Mouse (Mus musculus) MEL (cell line): ENCODE data around the gene Ssna1. TPM values are rescaled to one million over a fixed set of nuclear protein-coding genes. Genes with fewer than 3 reads are reported as not detected.

Source experiments
- DNase-seq: peaks from one replicate; pipeline ENCODE4 v3.0.0; 2011; ENCODE audit warnings: low read depth, low spot score
- H3K27ac ChIP-seq: 2 replicates; pipeline ENCODE4 v1.5.1; 2012; ENCODE audit warnings: low read depth, mild to moderate bottlenecking, control low read depth, low read length, moderate library complexity; ENCODE audit not compliant: control insufficient read depth
- H3K27me3 ChIP-seq, 2 experiments: fragments of 150-350 bp in 1 of 2; sonication (generic) in 1 of 2; 2 replicates each; pipeline ENCODE4 v1.6.1; 2012; ENCODE audit warnings: low read length in 2 of 2, mild to moderate bottlenecking in 2 of 2, improper control_type of control experiment in 1 of 2, moderate library complexity in 1 of 2; ENCODE audit not compliant: insufficient read depth in 2 of 2, control insufficient read depth in 1 of 2
- H3K36me3 ChIP-seq, 2 experiments: 2 replicates each; pipeline ENCODE4 v1.6.1; 2012 to 2014; ENCODE audit warnings: low read length in 2 of 2, improper control_type of control experiment in 1 of 2, inconsistent platforms in 1 of 2, mild to moderate bottlenecking in 1 of 2; ENCODE audit not compliant: insufficient read depth in 2 of 2, control insufficient read depth in 1 of 2
- H3K4me1 ChIP-seq, 2 experiments: fragments of 150-350 bp in 1 of 2; sonication (generic) in 1 of 2; 2 replicates each; pipeline ENCODE4 v1.6.1; 2012; ENCODE audit warnings: low read length in 2 of 2, improper control_type of control experiment in 1 of 2, mild to moderate bottlenecking in 1 of 2; ENCODE audit not compliant: insufficient read depth in 2 of 2, control insufficient read depth in 1 of 2
- H3K4me3 ChIP-seq, 2 experiments: fragments of 150-350 bp in 1 of 2; sonication (generic) in 1 of 2; 2 replicates each; pipeline ENCODE4 v1.5.1; 2012; ENCODE audit warnings: low read depth in 2 of 2, low read length in 2 of 2, mild to moderate bottlenecking in 2 of 2, moderate library complexity in 2 of 2, control low read depth in 1 of 2, improper control_type of control experiment in 1 of 2; ENCODE audit not compliant: control insufficient read depth in 1 of 2, insufficient read depth in 1 of 2
- H3K79me2 ChIP-seq: 2 replicates; pipeline ENCODE4 v1.6.1; 2012; ENCODE audit warnings: mild to moderate bottlenecking, low read length, moderate library complexity; ENCODE audit not compliant: control insufficient read depth, poor library complexity, insufficient read depth
- H3K9ac ChIP-seq: 2 replicates; pipeline ENCODE4 v1.6.1; 2012; ENCODE audit warnings: low read depth, mild to moderate bottlenecking, control low read depth, low read length, moderate library complexity; ENCODE audit not compliant: control insufficient read depth, poor library complexity, severe bottlenecking
- H3K9me3 ChIP-seq: fragments of 150-350 bp; sonication (generic); replicated peaks from 2 replicates; pipeline ENCODE4 v1.6.1; 2012; ENCODE audit warnings: mild to moderate bottlenecking, low read length, improper control_type of control experiment, moderate library complexity; ENCODE audit not compliant: insufficient read depth
- CHD2 ChIP-seq: IDR thresholded peaks from 2 replicates; pipeline ENCODE4 v1.6.1; 2011; ENCODE audit warnings: low read length, improper control_type of control experiment
- CTCF ChIP-seq, 3 experiments: IDR thresholded peaks in 2 of 3; conservative IDR thresholded peaks in 1 of 3; 2 replicates each; pipeline ENCODE4 v1.5.1; 2011 to 2012; ENCODE audit warnings: low read length in 3 of 3, low read depth in 2 of 3, mild to moderate bottlenecking in 2 of 3, improper control_type of control experiment in 1 of 3, inconsistent platforms in 1 of 3, mixed read lengths in 1 of 3, moderate library complexity in 1 of 3; ENCODE audit not compliant: control insufficient read depth in 1 of 3, insufficient read depth in 1 of 3, poor library complexity in 1 of 3, severe bottlenecking in 1 of 3
- ELF1 ChIP-seq: IDR thresholded peaks from 2 replicates; pipeline ENCODE4 v1.6.1; 2014; ENCODE audit warnings: low read depth, mild to moderate bottlenecking, inconsistent platforms, low read length, improper control_type of control experiment, moderate library complexity
- JUND ChIP-seq: IDR thresholded peaks from 2 replicates; pipeline ENCODE4 v1.6.1; 2011; ENCODE audit warnings: low read depth, mild to moderate bottlenecking, improper control_type of control experiment, low read length
- KAT2A ChIP-seq: conservative IDR thresholded peaks from 2 replicates; pipeline ENCODE4 v1.6.1; 2012; ENCODE audit warnings: low read depth, low read length, improper control_type of control experiment, inconsistent platforms
- MAFK ChIP-seq: IDR thresholded peaks from 2 replicates; pipeline ENCODE4 v1.6.1; 2011; ENCODE audit warnings: low read depth, mild to moderate bottlenecking, low read length, improper control_type of control experiment, borderline replicate concordance
- MXI1 ChIP-seq: IDR thresholded peaks from 2 replicates; pipeline ENCODE4 v1.6.1; 2011; ENCODE audit warnings: mild to moderate bottlenecking, low read depth, low read length, improper control_type of control experiment
- MYB ChIP-seq: IDR thresholded peaks from 2 replicates; pipeline ENCODE4 v1.6.1; 2011; ENCODE audit warnings: mild to moderate bottlenecking, low read depth, low read length, improper control_type of control experiment
- NELFE ChIP-seq: IDR thresholded peaks from 2 replicates; pipeline ENCODE4 v1.6.1; 2011; ENCODE audit warnings: low read depth, low read length, improper control_type of control experiment
- POLR2A ChIP-seq, 2 experiments: IDR thresholded peaks; 2 replicates each; pipeline ENCODE4 v1.6.1; 2011 to 2012; ENCODE audit warnings: low read length in 2 of 2, mild to moderate bottlenecking in 2 of 2, control low read depth in 1 of 2, improper control_type of control experiment in 1 of 2, low read depth in 1 of 2, moderate library complexity in 1 of 2; ENCODE audit not compliant: control insufficient read depth in 1 of 2, insufficient read depth in 1 of 2, poor library complexity in 1 of 2
- POLR2AphosphoS2 ChIP-seq: IDR thresholded peaks from 2 replicates; pipeline ENCODE4 v1.6.1; 2011; ENCODE audit warnings: low read length, improper control_type of control experiment
- RAD21 ChIP-seq: IDR thresholded peaks from 2 replicates; pipeline ENCODE4 v1.6.1; 2011; ENCODE audit warnings: mild to moderate bottlenecking, low read depth, low read length, improper control_type of control experiment
- RCOR1 ChIP-seq: IDR thresholded peaks from 2 replicates; pipeline ENCODE4 v1.6.1; 2012; ENCODE audit warnings: low read depth, mild to moderate bottlenecking, inconsistent platforms, low read length, improper control_type of control experiment
- SIN3A ChIP-seq: IDR thresholded peaks from 2 replicates; pipeline ENCODE4 v1.6.1; 2012; ENCODE audit warnings: low read length, improper control_type of control experiment, inconsistent platforms
- SMC3 ChIP-seq: IDR thresholded peaks from 2 replicates; pipeline ENCODE4 v1.6.1; 2011; ENCODE audit warnings: low read depth, low read length, improper control_type of control experiment
- TAL1 ChIP-seq: IDR thresholded peaks from 2 replicates; pipeline ENCODE4 v1.6.1; 2012; ENCODE audit warnings: mild to moderate bottlenecking, inconsistent platforms, low read length, moderate library complexity, mixed read lengths
- UBTF ChIP-seq: IDR thresholded peaks from 2 replicates; pipeline ENCODE4 v1.6.1; 2012; ENCODE audit warnings: low read depth, mild to moderate bottlenecking, inconsistent platforms, low read length, improper control_type of control experiment, moderate library complexity, borderline replicate concordance; ENCODE audit not compliant: insufficient read depth
- USF2 ChIP-seq, 2 experiments: IDR thresholded peaks; 2 replicates each; pipeline ENCODE4 v1.6.1; 2011 to 2012; ENCODE audit warnings: improper control_type of control experiment in 2 of 2, low read length in 2 of 2, borderline replicate concordance in 1 of 2, inconsistent platforms in 1 of 2, low read depth in 1 of 2, mild to moderate bottlenecking in 1 of 2; ENCODE audit not compliant: insufficient read depth in 1 of 2
- ZC3H11A ChIP-seq: IDR thresholded peaks from 2 replicates; pipeline ENCODE4 v1.6.1; 2012; ENCODE audit warnings: low read depth, mild to moderate bottlenecking, inconsistent platforms, low read length, improper control_type of control experiment
- ZMIZ1 ChIP-seq: IDR thresholded peaks from 2 replicates; pipeline ENCODE4 v1.6.1; 2012; ENCODE audit warnings: low read depth, mild to moderate bottlenecking, inconsistent platforms, low read length, improper control_type of control experiment, moderate library complexity
- polyA plus RNA-seq, 2 experiments: library from polyadenylated mRNA; stranded (reverse) in 1 of 2; unstranded in 1 of 2; fragments of >175 nt in 1 of 2; fragments of >200 nt in 1 of 2; gene quantifications; 2 replicates each; pipeline versions ENCODE4 v1.2.1 to v1.2.4; 2012; ENCODE audit warnings: low replicate concordance in 2 of 2, low read depth in 1 of 2; ENCODE audit not compliant: insufficient read length in 2 of 2, insufficient read depth in 1 of 2, missing spikeins in 1 of 2
- total RNA-seq: library from RNA; depleted of rRNA; stranded (reverse); fragments of 300-350 nt; gene quantifications from 2 replicates; pipeline ENCODE4 v1.2.3, GENCODE M21; 2012

Ssna1 gene
- total and polyA plus RNA-seq, 3 experiments, result 158 to 226 TPM; not detected in 1

DNA sequence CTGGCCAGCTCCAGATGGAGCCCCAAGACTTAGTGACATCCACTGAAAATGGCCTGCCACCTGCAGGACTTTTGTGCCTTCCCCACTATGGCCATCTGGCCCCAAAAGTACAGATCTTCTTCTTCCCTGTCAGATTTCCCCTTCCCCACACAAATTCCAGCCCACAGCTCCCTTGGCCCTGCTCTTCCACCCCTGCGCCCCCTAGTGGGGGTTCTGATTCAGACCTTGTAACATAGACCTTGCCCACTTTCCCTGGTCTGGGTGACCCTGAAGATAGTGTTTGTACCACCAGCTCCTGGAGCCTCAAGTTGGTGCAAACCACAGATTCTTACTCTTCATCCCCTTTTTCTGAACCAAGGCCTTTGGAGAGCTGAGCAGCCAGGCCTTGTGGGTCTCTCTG, 20.6 kb upstream of the Ssna1 start:
- Histone ChIP-seq H3K27me3 (peaks cover 0 to 4% of the 10 kb centered on the region in 2 experiments; a peak in 2 of 4 replicates), H3K79me2 (no peaks in the 10 kb centered on the region), H3K4me3 (no peak overlapping the region), H3K9ac (no peak overlapping the region), H3K4me1 (peaks cover 0 to 13% of the 10 kb centered on the region in 2 experiments; a peak in 2 of 4 replicates), H3K9me3 (no peaks in the 10 kb centered on the region), H3K36me3 (no peaks in the 10 kb centered on the region; a peak in 1 of 4 replicates), H3K27ac (no peak overlapping the region)
- TF ChIP-seq MYB (no peak), MAFK (no peak), CHD2 (no peak), MXI1 (no peak), ELF1 (no peak), RCOR1 (no peak), POLR2A (IDR thresholded peaks at IDR 0.05; ENCODE audit: control insufficient read depth in 1 of 2, insufficient read depth in 1 of 2, low read depth in 1 of 2, low read length in 2 of 2, poor library complexity in 1 of 2) (no peak), JUND (no peak), SMC3 (peak; percentile 88), CTCF (IDR thresholded peaks at IDR 0.05 in 2 of 3, conservative IDR thresholded peaks at IDR 0.05 in 1 of 3; ENCODE audit: control insufficient read depth in 1 of 3, insufficient read depth in 1 of 3, low read depth in 2 of 3, low read length in 3 of 3, poor library complexity in 1 of 3, severe bottlenecking in 1 of 3) (peak; percentile 90 to 95 (median 91)), USF2 (IDR thresholded peaks at IDR 0.05; ENCODE audit: borderline replicate concordance in 1 of 2, insufficient read depth in 1 of 2, low read depth in 1 of 2, low read length in 2 of 2) (no peak), TAL1 (no peak), KAT2A (no peak), ZMIZ1 (no peak), SIN3A (peak; percentile 25), NELFE (no peak), POLR2AphosphoS2 (no peak), ZC3H11A (peak; percentile 54), RAD21 (peak; percentile 51)
- peak; percentile 69 for DNase-seq

DNA sequence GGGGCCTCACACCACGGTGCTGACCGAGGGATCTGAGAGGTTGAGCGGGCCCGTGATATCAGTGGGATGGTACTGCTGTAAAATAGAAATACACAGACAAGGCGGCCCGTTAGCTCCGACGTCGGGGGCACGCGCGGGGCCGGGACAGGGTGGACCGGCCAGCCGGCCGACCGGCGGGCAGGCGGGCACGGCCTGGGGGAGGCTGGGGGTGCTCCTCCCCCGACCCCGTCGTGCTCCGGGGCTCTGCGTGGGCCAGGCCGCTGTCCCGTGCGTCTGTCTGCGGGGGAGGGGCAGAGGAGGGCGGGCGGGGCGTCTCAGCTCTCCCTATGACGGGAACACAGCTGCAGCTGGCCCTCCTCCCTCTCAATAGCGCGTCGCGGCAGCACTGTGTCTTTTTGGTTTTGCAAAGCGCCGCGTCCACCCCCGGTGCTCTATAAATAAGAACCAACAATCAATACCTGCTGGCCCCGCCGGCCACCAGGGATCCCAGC, 19.9 kb upstream of the Ssna1 start:
- Histone ChIP-seq H3K4me1 (peaks cover 4 to 21% of the 10 kb centered on the region in 2 experiments), H3K27me3 (peaks cover 0 to 4% of the 10 kb centered on the region in 2 experiments; a peak in 1 of 4 replicates), H3K4me3 (no peak overlapping the region), H3K27ac (no peak overlapping the region), H3K9me3 (no peaks in the 10 kb centered on the region), H3K79me2 (no peaks in the 10 kb centered on the region), H3K36me3 (no peaks in the 10 kb centered on the region; a peak in 2 of 4 replicates), H3K9ac (no peak overlapping the region)
- TF ChIP-seq RAD21 (no peak), USF2 (IDR thresholded peaks at IDR 0.05; ENCODE audit: borderline replicate concordance in 1 of 2, insufficient read depth in 1 of 2, low read depth in 1 of 2, low read length in 2 of 2) (no peak), UBTF (no peak)
- no peak for DNase-seq
